ENCODE assay signal across 22 mouse cellular contexts in genomic region chr12:31314310-31314709, GRCm38 (mm10).
"Had no signal": no experiment of that assay in that cellular context is flagged by ENCODE, and none has a peak within 500 bp of the region (broad histone marks: within the 10 kb centered on the region; RNA-seq: fewer than 3 reads in every experiment).

No protein-coding gene starts in this region.

- H3K27ac ChIP-seq: limb, embryonic 12.5 days; limb, embryonic 15.5 days; liver, embryonic 14.5 days; macrophage; midbrain, embryonic 12.5 days; midbrain, embryonic 15.5 days; neural tube, embryonic 12.5 days; neural tube, embryonic 15.5 days; stomach, postnatal 0 days had no signal

- H3K27me3 ChIP-seq: limb, embryonic 12.5 days; limb, embryonic 15.5 days; midbrain, embryonic 12.5 days; midbrain, embryonic 15.5 days; neural tube, embryonic 12.5 days; neural tube, embryonic 15.5 days had no signal

- H3K4me2 ChIP-seq: limb, embryonic 12.5 days; limb, embryonic 15.5 days; liver, embryonic 11.5 days; lung, embryonic 14.5 days; midbrain, embryonic 12.5 days; midbrain, embryonic 15.5 days; neural tube, embryonic 12.5 days; neural tube, embryonic 15.5 days had no signal

- H3K36me3 ChIP-seq: midbrain, embryonic 12.5 days; midbrain, embryonic 15.5 days; neural tube, embryonic 12.5 days had no signal

- H3K9me3 ChIP-seq: limb, embryonic 15.5 days; midbrain, embryonic 12.5 days; midbrain, embryonic 15.5 days; neural tube, embryonic 12.5 days had no signal

- H3K4me1 ChIP-seq: limb, embryonic 12.5 days; limb, embryonic 15.5 days; midbrain, embryonic 12.5 days; midbrain, embryonic 15.5 days; neural tube, embryonic 12.5 days had no signal

- DNase-seq: kidney, postnatal 14 days; kidney, postnatal 4 days; left cerebral cortex, postnatal 4 days; liver, postnatal 0 days; lung, embryonic 14.5 days; right cerebral cortex, adult 18-20 months; right cerebral cortex, postnatal 14 days; right cerebral cortex, postnatal 4 days; thymus, adult 2 months; thymus, postnatal 14 days; thymus, postnatal 4 days had no signal

- H3K4me3 ChIP-seq: limb, embryonic 12.5 days; limb, embryonic 15.5 days; midbrain, embryonic 12.5 days; midbrain, embryonic 15.5 days; neural tube, embryonic 12.5 days; neural tube, embryonic 15.5 days had no signal

- H3K9ac ChIP-seq: limb, embryonic 12.5 days; limb, embryonic 15.5 days; liver, embryonic 14.5 days; liver, postnatal 0 days; lung, embryonic 14.5 days; midbrain, embryonic 12.5 days; midbrain, embryonic 15.5 days; neural tube, embryonic 12.5 days; neural tube, embryonic 15.5 days had no signal

- ATAC-seq: liver, postnatal 0 days; lung, postnatal 0 days; midbrain, embryonic 15.5 days had no signal
